In the genomic region with DNA sequence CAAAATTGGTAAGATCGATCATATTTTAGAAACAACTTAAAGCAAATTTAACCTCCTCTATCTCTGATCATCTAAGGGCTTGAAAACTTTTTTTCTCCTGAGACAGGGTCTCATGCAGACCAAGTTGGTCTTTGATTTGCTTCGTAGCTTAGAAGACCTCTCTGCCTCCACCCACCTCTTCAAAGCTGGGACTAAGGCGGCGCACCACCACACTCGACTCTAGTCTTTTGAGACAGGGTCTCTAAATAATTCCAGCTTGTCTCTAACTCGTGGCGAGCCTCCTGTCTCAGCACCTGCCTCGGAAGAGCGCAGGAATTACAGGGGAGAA, we compare ENCODE assay signal across 8 mouse cellular contexts. TPM values are rescaled to one million over a fixed set of nuclear protein-coding genes. Genes with fewer than 3 reads are reported as not detected.
DNase-seq lines count a peak whose midpoint lies in the region; ATAC-seq and TF ChIP-seq lines count a peak whose summit lies in the region.

No protein-coding gene starts in this region.

- H3ac ChIP-seq in C2C12 (ENCODE audit: control insufficient read depth, insufficient read length, low read depth): peak overlapping the region; percentile 58

- H3K79me2 ChIP-seq in C2C12 (ENCODE audit: control insufficient read depth, insufficient read depth): peaks cover 42% of the 10 kb centered on the region

- 8% methylated on average over 9 of the region's 9 CpGs for WGBS in heart, embryonic 11.5 days (ENCODE audit: insufficient replicate concordance)
- WGBS in forebrain, embryonic 12.5 days: 10% methylated on average over 9 of the region's 9 CpGs
- WGBS in liver, embryonic 13.5 days (ENCODE audit: insufficient replicate concordance): 8% methylated on average over 9 of the region's 9 CpGs

- no peaks in the 10 kb centered on the region for H3K27me3 ChIP-seq in heart, embryonic 11.5 days (ENCODE audit: control insufficient read depth, insufficient read depth, low read length)
- H3K27me3 ChIP-seq in C2C12 (ENCODE audit: control insufficient read depth, insufficient read depth, insufficient read length): no peaks in the 10 kb centered on the region
- H3K27me3 ChIP-seq in forebrain, embryonic 12.5 days: peaks cover 6% of the 10 kb centered on the region; the same call in 1 of the 2 replicates
- no peaks in the 10 kb centered on the region for H3K27me3 ChIP-seq in liver, embryonic 13.5 days

- H3K4me1 ChIP-seq in heart, embryonic 11.5 days (ENCODE audit: control insufficient read depth, insufficient read depth, low read length): peaks cover 5% of the 10 kb centered on the region
- peaks cover 18% of the 10 kb centered on the region for H3K4me1 ChIP-seq in forebrain, embryonic 12.5 days
- peaks cover 35% of the 10 kb centered on the region for H3K4me1 ChIP-seq in liver, embryonic 13.5 days (replicated peaks)

- no peak for DNase-seq in heart, postnatal 10 days
- no peak for DNase-seq in liver, embryonic 13.5 days
- no peak for DNase-seq in ovary, postnatal 36 days (ENCODE audit: low spot score)
- DNase-seq in adrenal gland, postnatal 10 days: no peak
- no peak for DNase-seq in left cerebral cortex, adult 9 months (ENCODE audit: low spot score in 2 of 2)

- H3K4me3 ChIP-seq in heart, embryonic 11.5 days (ENCODE audit: low read depth, low read length): peak overlapping the region; percentile 77
- peak overlapping the region; percentile 21 for H3K4me3 ChIP-seq in C2C12 (ENCODE audit: insufficient read depth, poor library complexity, severe bottlenecking)
- peak overlapping the region; percentile 71 for H3K4me3 ChIP-seq in forebrain, embryonic 12.5 days (replicated peaks)
- peak overlapping the region; percentile 81 for H3K4me3 ChIP-seq in liver, embryonic 13.5 days (replicated peaks)

- intact Hi-C loops in heart, postnatal 10 days (cut with DNase I): loop anchor here (5.0 kb wide), 1 partner anchor 88 kb away; a partner anchor contains a TSS

- H3K79me3 ChIP-seq in C2C12 (ENCODE audit: low read depth): peaks cover 31% of the 10 kb centered on the region

- H3K36me3 ChIP-seq in heart, embryonic 11.5 days (ENCODE audit: control insufficient read depth, insufficient read depth, low read length): no peaks in the 10 kb centered on the region
- peaks cover 18% of the 10 kb centered on the region for H3K36me3 ChIP-seq in C2C12 (ENCODE audit: control insufficient read depth, insufficient read depth)
- H3K36me3 ChIP-seq in forebrain, embryonic 12.5 days (replicated peaks): peaks cover 11% of the 10 kb centered on the region
- H3K36me3 ChIP-seq in liver, embryonic 13.5 days: peaks cover 15% of the 10 kb centered on the region

- peak overlapping the region; percentile 81 for H3K9ac ChIP-seq in heart, embryonic 11.5 days (ENCODE audit: low read depth, low read length)
- H3K9ac ChIP-seq in forebrain, embryonic 12.5 days: peak overlapping the region; percentile 67
- peak overlapping the region; percentile 76 for H3K9ac ChIP-seq in liver, embryonic 13.5 days

- peak overlapping the region; percentile 94 for H3K27ac ChIP-seq in heart, embryonic 11.5 days (ENCODE audit: low read depth, low read length)
- peak overlapping the region; percentile 96 for H3K27ac ChIP-seq in forebrain, embryonic 12.5 days
- peak overlapping the region; percentile 89 for H3K27ac ChIP-seq in liver, embryonic 13.5 days

- H3K4me2 ChIP-seq in heart, embryonic 11.5 days: peak overlapping the region; percentile 73
- H3K4me2 ChIP-seq in forebrain, embryonic 12.5 days: peak overlapping the region; percentile 71
- H3K4me2 ChIP-seq in liver, embryonic 13.5 days: peak overlapping the region; percentile 90

- H3K9me3 ChIP-seq in heart, embryonic 11.5 days (replicated peaks; ENCODE audit: control insufficient read depth, low read length): no peaks in the 10 kb centered on the region
- no peaks in the 10 kb centered on the region for H3K9me3 ChIP-seq in forebrain, embryonic 12.5 days
- H3K9me3 ChIP-seq in liver, embryonic 13.5 days (replicated peaks): no peaks in the 10 kb centered on the region

- TF ChIP-seq CTCF in C2C12 (IDR thresholded peaks at IDR 0.05; ENCODE audit: control insufficient read depth, insufficient read depth, insufficient read length): no peak

- ATAC-seq in heart, embryonic 11.5 days (replicated peaks; ENCODE audit: insufficient number of reproducible peaks, low FRiP score, low TSS enrichment): peak; percentile 12
- no peak; the same call in 1 of the 2 replicates for ATAC-seq in forebrain, embryonic 12.5 days (ENCODE audit: low FRiP score)
- ATAC-seq in liver, embryonic 13.5 days (ENCODE audit: low read depth): no peak

TF ChIP-seq in C2C12, 6 proteins besides CTCF, POLR2A, EP300 and RAD21:
- no peak for TF ChIP-seq MAX (IDR thresholded peaks at IDR 0.05)
- TF ChIP-seq MYOG (IDR thresholded peaks at IDR 0.05; ENCODE audit: control insufficient read depth, extremely low read depth, insufficient read length): no peak
- TF ChIP-seq USF1 (IDR thresholded peaks at IDR 0.05; ENCODE audit: low read depth): no peak
- no peak for TF ChIP-seq FOSL1 (IDR thresholded peaks at IDR 0.05; ENCODE audit: insufficient read depth, low read length, poor library complexity, severe bottlenecking)
- TF ChIP-seq CEBPB (IDR thresholded peaks at IDR 0.05; ENCODE audit: low read depth): no peak
- TF ChIP-seq MYOD1 (IDR thresholded peaks at IDR 0.05; ENCODE audit: control insufficient read depth, insufficient read length, low read depth): no peak

RNA-seq across cellular contexts. Expression of a gene that starts 0.6 kb away (rescaled TPM):
- polyA plus RNA-seq in heart, embryonic 11.5 days (2014; fragmentation: Nextera tagmentation; extraction: Ambion mirVana): 15.1 and 15.3 TPM in 2 replicates
- 1 to 10 TPM; 3.2 to 3.3 TPM for total RNA-seq in heart, postnatal 10 days (2021)
- polyA plus RNA-seq in C2C12 (2012; fragmentation: generic; extraction: Trizol): 3.5 TPM
- polyA plus RNA-seq in forebrain, embryonic 12.5 days (2016; fragmentation: Nextera tagmentation; extraction: Ambion mirVana): 20.7 and 21.0 TPM in 2 replicates
- polyA plus RNA-seq in liver, embryonic 13.5 days (2015; fragmentation: Nextera tagmentation; extraction: Ambion mirVana): 8.3 and 11.8 TPM in 2 replicates
- 1 to 10 TPM; 2.6 to 4.1 TPM for total RNA-seq in adrenal gland, postnatal 10 days (2021)

RNA-seq across cellular contexts. Expression of a gene that starts 12.4 kb away (rescaled TPM):
- polyA plus RNA-seq in heart, embryonic 11.5 days (2014; fragmentation: Nextera tagmentation; extraction: Ambion mirVana): 70.0 and 76.9 TPM in 2 replicates
- total RNA-seq in heart, postnatal 10 days (2021): 10 to 100 TPM; 50.4 to 55.1 TPM
- polyA plus RNA-seq in C2C12 (2012; fragmentation: generic; extraction: Trizol): 28.6 TPM
- polyA plus RNA-seq in forebrain, embryonic 12.5 days (2016; fragmentation: Nextera tagmentation; extraction: Ambion mirVana): 123 and 129 TPM in 2 replicates
- 72.8 and 90.4 TPM in 2 replicates for polyA plus RNA-seq in liver, embryonic 13.5 days (2015; fragmentation: Nextera tagmentation; extraction: Ambion mirVana)
- total RNA-seq in adrenal gland, postnatal 10 days (2021): 10 to 100 TPM; 86.6 to 94.9 TPM

RNA-seq across cellular contexts. Expression of a gene that starts 56.8 kb away (rescaled TPM):
- polyA plus RNA-seq in heart, embryonic 11.5 days (2014; fragmentation: Nextera tagmentation; extraction: Ambion mirVana): 10.1 and 14.1 TPM in 2 replicates
- 1 to 10 TPM; 7.2 to 7.3 TPM for total RNA-seq in heart, postnatal 10 days (2021)
- polyA plus RNA-seq in C2C12 (2012; fragmentation: generic; extraction: Trizol): 0.04 TPM
- polyA plus RNA-seq in forebrain, embryonic 12.5 days (2016; fragmentation: Nextera tagmentation; extraction: Ambion mirVana): 1.6 and 2.8 TPM in 2 replicates
- polyA plus RNA-seq in liver, embryonic 13.5 days (2015; fragmentation: Nextera tagmentation; extraction: Ambion mirVana): 29.3 and 31.5 TPM in 2 replicates
- total RNA-seq in adrenal gland, postnatal 10 days (2021): 1 to 10 TPM; 5.4 to 7.7 TPM

Comparison
In these comparisons a context has a peak if more than half of its experiments do, and no peak if none do; other contexts are left out.
1. H3K4me3 ChIP-seq: peak in every context shown above with its lines; median percentile 81 in liver, embryonic 13.5 days; 77 in heart, embryonic 11.5 days; 71 in forebrain, embryonic 12.5 days; 21 in C2C12.